In the genomic region with DNA sequence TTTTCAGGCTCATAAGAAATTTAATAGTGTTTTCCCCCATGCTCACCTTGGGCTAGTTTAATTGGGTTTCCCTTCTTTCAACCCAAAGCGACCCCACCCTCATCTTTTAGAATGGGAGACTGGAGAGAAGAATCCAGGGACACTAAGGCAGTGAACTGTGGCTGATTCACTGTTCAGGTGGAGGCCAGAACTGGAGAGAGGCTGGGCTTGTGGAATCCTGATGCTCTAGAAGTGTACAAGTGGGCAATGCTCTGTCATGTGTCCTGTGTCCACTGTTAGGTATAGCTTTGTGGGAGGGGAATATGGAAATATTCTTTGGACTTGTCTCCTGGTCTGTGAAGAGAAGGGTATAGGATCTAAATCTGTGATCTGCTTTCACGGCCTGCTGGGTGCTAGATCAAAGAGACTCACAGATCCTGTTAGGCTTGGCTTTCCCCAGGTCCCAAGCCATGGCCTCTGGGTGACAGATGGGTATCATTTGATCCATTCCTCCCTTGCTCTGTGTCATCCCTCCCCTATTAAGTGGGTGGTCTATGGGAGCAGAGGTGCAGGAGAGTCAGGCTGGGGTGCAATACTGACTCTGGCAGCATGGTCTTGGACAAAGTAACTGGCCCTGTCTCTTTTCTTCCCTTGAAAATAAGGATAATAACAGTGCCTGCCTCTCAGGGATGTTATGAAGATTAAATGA, we compare ENCODE assay signal across 25 mouse cellular contexts.
"Had no signal": no experiment of that assay in that cellular context is flagged by ENCODE, and none has a peak within 500 bp of the region (broad histone marks: within the 10 kb centered on the region; RNA-seq: fewer than 3 reads in every experiment).

No protein-coding gene starts in this region.

- H3K36me3 ChIP-seq: limb, embryonic 10.5 days; limb, embryonic 13.5 days; liver, embryonic 12.5 days; liver, embryonic 15.5 days; midbrain, embryonic 10.5 days; midbrain, embryonic 13.5 days had no signal

- H3K27me3 ChIP-seq: limb, embryonic 13.5 days; liver, embryonic 12.5 days; liver, embryonic 15.5 days; lung, embryonic 15.5 days; megakaryocyte, embryonic 14.5 days; midbrain, embryonic 13.5 days had no signal

- H3K9ac ChIP-seq: limb, embryonic 13.5 days; liver, embryonic 12.5 days; liver, embryonic 15.5 days; lung, embryonic 15.5 days; midbrain, embryonic 13.5 days had no signal

- H3K4me1 ChIP-seq: limb, embryonic 10.5 days; limb, embryonic 13.5 days; liver, embryonic 12.5 days; liver, embryonic 15.5 days; lung, embryonic 15.5 days; megakaryocyte, embryonic 14.5 days; midbrain, embryonic 10.5 days; midbrain, embryonic 13.5 days had no signal

- H3K9me3 ChIP-seq: limb, embryonic 10.5 days; limb, embryonic 13.5 days; liver, embryonic 12.5 days; liver, embryonic 15.5 days; lung, embryonic 15.5 days; midbrain, embryonic 10.5 days had no signal

- ATAC-seq: liver, embryonic 12.5 days; midbrain, embryonic 13.5 days; midbrain, embryonic 16.5 days had no signal

- H3K27ac ChIP-seq: layer of hippocampus, adult 2 months; limb, embryonic 10.5 days; limb, embryonic 13.5 days; liver, embryonic 12.5 days; liver, embryonic 15.5 days; lung, embryonic 15.5 days; midbrain, embryonic 10.5 days; midbrain, embryonic 13.5 days; stomach, postnatal 0 days had no signal

- H3K4me3 ChIP-seq: layer of hippocampus, adult 2 months; limb, embryonic 10.5 days; limb, embryonic 13.5 days; liver, embryonic 12.5 days; liver, embryonic 15.5 days; lung, embryonic 15.5 days; megakaryocyte, embryonic 14.5 days; midbrain, embryonic 10.5 days; midbrain, embryonic 13.5 days; myocyte had no signal

- DNase-seq: kidney, adult 11 months; kidney, postnatal 10 days; layer of hippocampus, adult 9-11 months; liver; lung, adult 18-20 months; lung, postnatal 10 days; lung, postnatal 36 days; right cerebral cortex, adult 18-20 months; right cerebral cortex, postnatal 14 days; right cerebral cortex, postnatal 4 days; thymus, adult 2 months; thymus, postnatal 14 days; thymus, postnatal 4 days had no signal

- H3K4me2 ChIP-seq: limb, embryonic 13.5 days; liver, embryonic 12.5 days; liver, embryonic 15.5 days; lung, embryonic 15.5 days; midbrain, embryonic 13.5 days had no signal
